Mouse (Mus musculus): Measurements from ENCODE around the gene Stum.

The Stum gene

DNA sequence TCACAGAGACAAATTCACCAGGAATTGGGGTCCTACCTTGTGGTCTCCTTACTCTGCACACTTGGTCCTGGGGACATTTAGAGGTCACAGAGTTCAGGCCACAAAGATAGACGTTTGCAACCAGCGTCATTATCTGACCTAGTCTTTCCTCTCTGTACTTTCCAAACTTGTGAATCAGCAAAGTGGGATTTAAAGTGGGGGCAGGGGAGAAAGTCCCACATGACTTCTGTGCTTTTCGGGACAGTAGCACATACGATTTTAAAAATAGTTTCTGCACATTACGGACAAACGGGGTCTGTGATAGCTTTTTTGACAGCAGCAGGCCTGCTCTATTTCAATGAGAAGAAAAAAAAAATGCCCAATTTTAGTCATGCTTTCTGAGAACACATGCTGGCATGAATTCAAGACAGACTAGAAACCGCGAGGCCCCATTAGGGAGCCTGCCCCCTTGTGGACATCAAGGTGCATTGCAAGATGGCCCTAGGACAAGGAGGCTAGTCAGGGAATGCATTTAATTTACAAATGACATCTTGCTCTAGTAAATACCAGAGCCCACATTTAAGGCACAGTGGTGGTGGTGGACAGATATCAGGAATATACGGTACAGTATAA is 55.1 kb downstream of the Stum start:
- DNase-seq (ENCODE audit: low spot score) = peak; percentile 65

- no peak for DNase-seq (ENCODE audit: low spot score)
Measured at GRCm38 (mm10) chr1:180427685-180428084, 55.6 kb downstream of the Stum start.

- DNase-seq (ENCODE audit: low spot score) = no peak
Measured at GRCm38 (mm10) chr1:180426405-180426804, 56.9 kb downstream of the Stum start.

DNA sequence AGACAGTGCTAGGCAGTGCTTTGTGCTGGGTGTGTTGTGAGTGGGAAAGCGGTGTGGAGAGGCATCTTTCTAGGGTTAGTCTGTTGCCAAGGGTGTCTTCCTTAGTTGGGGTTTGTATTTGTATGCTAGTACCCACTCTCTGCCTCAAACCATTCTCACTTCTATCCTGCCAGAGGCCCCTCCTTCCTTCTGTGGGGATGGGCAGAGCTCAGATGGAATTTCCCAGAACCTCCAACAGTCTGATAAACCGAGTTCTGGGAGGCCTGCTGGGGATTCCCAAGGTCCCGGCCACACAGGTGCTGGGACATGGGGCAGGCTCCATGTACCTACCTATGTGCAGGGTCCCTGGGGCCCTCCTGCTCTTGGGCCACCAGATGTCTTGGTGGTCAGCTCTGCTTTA is 59.4 kb downstream of the Stum start:
- DNase-seq (ENCODE audit: low spot score) = no peak

- no peak for DNase-seq (ENCODE audit: low spot score)
Measured at GRCm38 (mm10) chr1:180423008-180423639, 60.2 kb downstream of the Stum start.

GRCm38 (mm10) chr1:180422076-180422828 is 61.1 kb downstream of the Stum start:
- peak; percentile 38 for DNase-seq (ENCODE audit: low spot score)

GRCm38 (mm10) chr1:180421165-180421909 is 62.0 kb downstream of the Stum start:
- DNase-seq (ENCODE audit: low spot score) = no peak

- DNase-seq (ENCODE audit: low spot score) = no peak
Measured at GRCm38 (mm10) chr1:180420496-180421164, 62.7 kb downstream of the Stum start.

DNA sequence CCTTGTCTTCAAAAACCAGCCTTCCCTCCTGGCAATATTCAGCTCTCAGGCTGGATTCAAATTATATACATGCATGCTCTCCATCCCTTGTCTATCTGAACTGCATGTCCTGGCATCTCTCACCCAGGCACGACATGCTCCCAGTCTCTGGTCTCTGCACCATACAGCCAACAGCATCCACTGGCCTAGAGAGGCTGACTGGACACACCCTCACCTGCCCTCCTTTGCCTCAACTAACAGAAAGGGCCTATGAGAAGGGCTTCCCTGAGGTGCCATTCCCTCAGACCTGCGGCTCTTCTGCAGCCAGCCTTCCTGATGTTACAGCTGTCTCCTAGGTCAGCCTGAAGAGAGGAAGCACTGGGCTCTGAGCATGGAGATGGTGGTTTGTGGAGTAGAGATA is 64.2 kb downstream of the Stum start:
- DNase-seq (ENCODE audit: low spot score) = no peak

DNA sequence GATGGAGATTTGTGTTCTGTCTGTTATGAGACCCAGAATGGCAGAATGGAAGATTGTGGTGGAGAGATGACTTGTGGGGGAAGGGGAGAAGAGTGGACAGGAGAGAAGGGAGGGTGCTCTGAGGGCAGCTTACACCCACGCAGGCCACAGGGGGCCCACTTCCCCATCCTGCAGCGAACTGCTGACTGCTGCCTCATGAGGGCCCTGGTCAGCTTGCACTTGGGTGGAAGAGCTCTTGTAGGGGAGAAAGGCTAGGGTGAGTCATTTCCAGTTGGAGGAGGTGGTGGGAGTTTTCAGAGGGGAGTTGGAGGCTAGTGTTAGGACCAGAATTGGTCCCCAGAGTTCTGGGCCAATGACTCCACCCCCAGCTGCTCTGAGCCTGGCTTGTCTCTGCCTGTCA is 66.2 kb downstream of the Stum start:
- no peak for DNase-seq (ENCODE audit: low spot score)

DNA sequence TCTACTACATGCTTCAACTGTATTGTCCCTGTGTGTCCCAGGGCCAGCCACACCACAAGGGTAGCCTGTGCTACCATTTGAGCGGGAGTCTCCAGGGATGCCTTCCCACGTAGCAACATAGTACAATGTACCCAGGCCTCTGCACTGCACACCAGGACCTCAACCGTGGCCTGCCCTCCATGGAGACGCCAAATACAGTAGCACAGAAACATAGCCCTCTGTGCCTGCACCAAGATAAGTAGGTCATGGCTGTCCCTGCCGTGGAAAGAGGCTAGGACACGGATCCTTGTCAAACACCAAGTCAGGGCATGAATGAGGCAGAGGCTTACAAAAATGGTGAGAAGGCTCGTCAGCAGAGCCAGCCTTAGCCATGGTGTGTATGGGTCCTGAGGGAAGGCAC is 67.5 kb downstream of the Stum start:
- DNase-seq (ENCODE audit: low spot score) = no peak

GRCm38 (mm10) chr1:180415064-180415463 is 68.2 kb downstream of the Stum start:
- DNase-seq (ENCODE audit: low spot score) = no peak

- no peak for DNase-seq (ENCODE audit: low spot score)
Measured at GRCm38 (mm10) chr1:180410306-180410705, 73.0 kb downstream of the Stum start.

DNA sequence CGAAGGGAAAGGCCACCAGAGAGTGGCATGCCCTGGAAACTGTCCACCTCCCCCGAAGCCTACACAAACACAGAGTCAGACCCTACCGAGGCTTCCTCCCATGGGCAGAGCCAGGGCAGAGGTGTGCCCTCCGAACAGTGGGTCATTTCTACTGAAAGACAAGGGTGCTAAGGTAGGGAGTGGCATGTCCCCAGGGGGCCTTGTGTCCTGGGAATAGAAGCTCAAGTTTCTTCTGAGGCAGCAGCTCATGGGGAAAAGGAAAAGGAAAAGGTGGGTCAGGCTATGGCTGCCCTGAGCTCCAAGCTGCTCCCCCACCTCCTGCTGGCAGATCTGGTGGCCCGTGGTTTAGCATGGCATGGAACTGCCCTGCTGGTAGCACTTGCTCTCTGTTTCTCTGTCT is 73.5 kb downstream of the Stum start:
- DNase-seq (ENCODE audit: low spot score) = no peak

GRCm38 (mm10) chr1:180408832-180409231 is 74.5 kb downstream of the Stum start:
- DNase-seq (ENCODE audit: low spot score) = no peak

DNA sequence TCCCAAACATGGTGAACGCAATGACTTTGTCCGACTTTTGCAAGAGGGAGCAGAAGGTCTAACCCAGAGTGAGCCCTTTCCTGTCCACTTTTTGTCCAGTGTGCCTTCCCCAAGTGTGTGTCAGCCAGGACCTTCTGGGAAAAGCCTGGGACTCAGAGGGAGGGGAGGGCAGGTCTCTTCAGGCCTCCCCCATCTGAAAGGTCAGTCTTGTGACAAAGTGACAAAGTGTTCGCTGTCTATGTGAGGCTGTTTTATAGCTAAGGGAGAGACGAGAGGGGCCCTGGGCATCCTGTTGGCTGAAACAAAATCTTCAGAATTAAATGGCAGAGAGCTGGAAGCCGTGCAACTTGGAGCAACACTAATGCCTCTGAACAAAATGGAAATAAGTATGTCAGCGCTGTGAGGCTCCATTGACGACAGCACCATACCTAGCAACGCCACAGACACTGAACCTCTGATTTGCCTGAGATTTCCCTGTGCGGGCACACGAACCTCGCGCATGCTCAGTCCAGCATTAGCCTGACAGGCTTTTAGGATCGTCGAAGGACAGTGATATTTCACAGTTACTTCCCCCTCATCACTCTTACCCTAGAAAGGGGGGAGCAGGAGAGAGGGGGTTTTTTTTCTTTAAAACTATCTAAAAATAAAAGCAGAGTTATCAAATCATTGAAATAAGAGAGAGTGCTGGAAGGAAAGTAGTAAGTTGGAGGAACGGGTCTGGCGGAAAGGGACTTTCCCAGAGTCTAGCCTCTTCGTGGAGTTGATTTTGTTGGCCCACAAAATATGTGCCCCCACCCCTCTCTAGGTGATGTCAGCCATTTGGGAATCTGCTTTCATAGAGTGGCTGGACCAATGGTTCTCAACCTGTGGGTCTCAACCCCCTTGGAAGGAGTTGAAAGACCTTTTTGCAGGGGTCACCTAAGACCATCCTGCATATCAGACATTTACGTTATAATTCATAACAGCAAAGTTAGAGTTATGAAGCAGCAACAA is 75.3 kb downstream of the Stum start:
- no peak for DNase-seq (ENCODE audit: low spot score)

DNA sequence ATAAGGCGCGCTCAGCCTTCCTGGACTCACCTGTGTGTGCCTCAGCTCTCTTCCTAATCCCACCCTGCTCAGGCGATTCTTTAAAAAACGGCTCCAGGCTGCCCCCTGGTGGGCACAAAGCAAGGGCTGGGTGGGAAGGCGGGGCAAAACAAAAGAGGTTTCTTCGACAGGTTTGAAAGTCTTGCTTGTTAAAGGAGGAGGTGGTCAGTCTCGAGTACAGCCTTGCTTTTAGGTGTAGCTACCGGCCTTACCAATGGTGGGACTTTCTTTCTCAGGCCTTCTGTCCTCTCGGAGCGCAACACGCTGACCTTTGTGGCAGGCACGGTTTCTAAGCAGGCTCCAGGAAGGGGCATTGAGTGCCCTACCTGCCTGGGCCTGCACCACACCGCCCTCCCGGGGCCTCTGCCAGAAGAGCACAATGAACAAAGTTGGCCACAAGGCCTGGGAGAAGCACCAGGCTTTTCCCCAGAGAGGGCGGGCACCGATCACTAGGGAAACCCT is 76.1 kb downstream of the Stum start:
- peak; percentile 60 for DNase-seq (ENCODE audit: low spot score)

- DNase-seq (ENCODE audit: low spot score) = no peak
Measured at GRCm38 (mm10) chr1:180406336-180407035, 76.8 kb downstream of the Stum start.

GRCm38 (mm10) chr1:180405576-180406335 is 77.5 kb downstream of the Stum start:
- DNase-seq (ENCODE audit: low spot score) = no peak
